In genomic region chr17:72813419-72814315, GRCm38 (mm10) we compare ENCODE assay signal across 8 mouse cellular contexts. TPM values are rescaled to one million over a fixed set of nuclear protein-coding genes. Genes with fewer than 3 reads are reported as not detected.
DNase-seq lines count a peak whose midpoint lies in the region; TF ChIP-seq lines count a peak whose summit lies in the region.
"Had no signal": no experiment of that assay in that cellular context is flagged by ENCODE, and none has a peak within 500 bp of the region (broad histone marks: within the 10 kb centered on the region; RNA-seq: fewer than 3 reads in every experiment).

No protein-coding gene starts in this region.

- H3K4me3 ChIP-seq in E14TG2a.4 (replicated peaks; ENCODE audit: low read length): no peak overlapping the region
- H3K4me3 ChIP-seq: limb, embryonic 13.5 days had no signal

- DNase-seq in ZHBTc4 (ENCODE audit: low read depth, low spot score): peak; percentile 79
- peak; percentile 76 for DNase-seq in embryo, embryonic 10 days (ENCODE audit: low spot score)
- DNase-seq in gastrocnemius, postnatal 36 days: peak; percentile 10 to 32
- peak; percentile 74 for DNase-seq in layer of hippocampus, adult 11-12 months (ENCODE audit: low spot score)
- DNase-seq in lung, postnatal 36 days: peak; percentile 72
- DNase-seq in right cerebral cortex, adult 2 months (ENCODE audit: low spot score in 2 of 2): peak; percentile 71 to 78

- 0 out of 2 replicates have a peak, but pooled peaks cover 10% of the 10 kb centered on the region for H3K27me3 ChIP-seq in E14TG2a.4 (ENCODE audit: insufficient read depth, low read length)
- H3K27me3 ChIP-seq: limb, embryonic 13.5 days had no signal

- peaks cover 7% of the 10 kb centered on the region for H3K4me1 ChIP-seq in E14TG2a.4 (replicated peaks; ENCODE audit: low read depth, low read length)
- H3K4me1 ChIP-seq: limb, embryonic 13.5 days had no signal

- intact Hi-C loops in gastrocnemius, postnatal 36 days (cut with DNase I): loop anchor here (2.0 kb wide), 1 partner anchor 15 kb away; no protein-coding TSS in a partner anchor

- H3K9me3 ChIP-seq in E14TG2a.4 (ENCODE audit: low read length): no peaks in the 10 kb centered on the region
- H3K9me3 ChIP-seq: limb, embryonic 13.5 days had no signal

- H3K36me3 ChIP-seq in E14TG2a.4 (ENCODE audit: insufficient read depth, low read length): no peaks in the 10 kb centered on the region
- H3K36me3 ChIP-seq: limb, embryonic 13.5 days had no signal

- TF ChIP-seq CTCF in E14TG2a.4 (conservative IDR thresholded peaks at IDR 0.05; ENCODE audit: low read length): peak; percentile 96

RNA-seq across cellular contexts. Expression of gene Ypel5, which starts 22.6 kb away (rescaled TPM):
- 10 to 100 TPM; 29.2 to 31.6 TPM for total RNA-seq in gastrocnemius, postnatal 36 days (2021)

Comparison
In these comparisons a context has a peak if more than half of its experiments do, and no peak if none do; other contexts are left out.
1. DNase-seq: peak in every context shown above with its lines; median percentile 79 in ZHBTc4; 76 in embryo, embryonic 10 days; 74 in right cerebral cortex, adult 2 months; 74 in layer of hippocampus, adult 11-12 months; 72 in lung, postnatal 36 days; 21 in gastrocnemius, postnatal 36 days.